Mouse (Mus musculus) stomach, postnatal 0 days (tissue): Measurements from ENCODE around the gene Irf2bp2. TPM values are rescaled to one million over a fixed set of nuclear protein-coding genes. Genes with fewer than 3 reads are reported as not detected.

Experiments used
- ATAC-seq: fragments of 200-750 bp; cut with Nextera tagmentation; 2 replicates; pipeline ENCODE4 v1.8.0; 2017; ENCODE audit not compliant: low FRiP score, low TSS enrichment
- DNase-seq: peaks from one replicate; pipeline ENCODE4 v3.0.0-alpha.2; 2016; ENCODE audit warnings: low spot score
- H3K27ac ChIP-seq: fragments of 300-500 bp; sonication (generic); replicated peaks from 2 replicates; pipeline ENCODE4 v1.5.1; 2014; ENCODE audit warnings: mild to moderate bottlenecking, control low read depth
- H3K27me3 ChIP-seq: fragments of 300-500 bp; sonication (generic); 2 replicates; pipeline ENCODE4 v1.6.1; 2014; ENCODE audit warnings: low read length; ENCODE audit not compliant: control insufficient read depth, insufficient read depth
- H3K36me3 ChIP-seq: fragments of 300-500 bp; sonication (generic); 2 replicates; pipeline ENCODE4 v1.6.1; 2014; ENCODE audit warnings: low read length, mixed read lengths; ENCODE audit not compliant: control insufficient read depth, insufficient read depth
- H3K4me1 ChIP-seq: fragments of 300-500 bp; sonication (generic); replicated peaks from 2 replicates; pipeline ENCODE4 v1.6.1; 2014; ENCODE audit warnings: antibody characterized with exemption; ENCODE audit not compliant: control insufficient read depth, insufficient read depth
- H3K4me2 ChIP-seq: fragments of 300-500 bp; sonication (generic); replicated peaks from 2 replicates; pipeline ENCODE4 v1.6.1; 2014; ENCODE audit warnings: low read depth, mild to moderate bottlenecking, control low read depth, moderate library complexity
- H3K4me3 ChIP-seq: fragments of 300-500 bp; sonication (generic); 2 replicates; pipeline ENCODE4 v1.5.1; 2014; ENCODE audit warnings: low read depth, low read length, control low read depth
- H3K9ac ChIP-seq: fragments of 300-500 bp; sonication (generic); 2 replicates; pipeline ENCODE4 v1.6.1; 2014; ENCODE audit warnings: mild to moderate bottlenecking, low read length, control low read depth, mixed read lengths
- H3K9me3 ChIP-seq: fragments of 300-500 bp; sonication (generic); 2 replicates; pipeline ENCODE4 v1.6.1; 2016; ENCODE audit warnings: low read length; ENCODE audit not compliant: control insufficient read depth
- CTCF ChIP-seq: IDR thresholded peaks from 2 replicates; pipeline ENCODE4 v1.5.1; 2016; ENCODE audit warnings: antibody characterized with exemption, low read depth, mild to moderate bottlenecking, moderate library complexity
- EP300 ChIP-seq: optimal IDR thresholded peaks from 2 replicates; pipeline ENCODE3; 2016; ENCODE audit warnings: antibody characterized with exemption
- WGBS: fragments of 180-500 bp; shearing (Covaris S2); extraction: QIAGEN DNeasy Blood & Tissue Kit; methylation state at CpG from one replicate; pipeline ENCODE4 v1.1.7; 2014; 5-methylcytosine and 5-hydroxymethylcytosine counted together
- polyA plus RNA-seq: library from polyadenylated mRNA; unstranded; fragments of >200 nt; fragmentation: Nextera tagmentation; extraction: Ambion mirVana; gene quantifications from 2 replicates; pipeline ENCODE4 v1.2.1, GENCODE M21; 2015

Irf2bp2 gene
- polyA plus RNA-seq, 1 experiment from 2014 or later = 10.1 TPM

DNA sequence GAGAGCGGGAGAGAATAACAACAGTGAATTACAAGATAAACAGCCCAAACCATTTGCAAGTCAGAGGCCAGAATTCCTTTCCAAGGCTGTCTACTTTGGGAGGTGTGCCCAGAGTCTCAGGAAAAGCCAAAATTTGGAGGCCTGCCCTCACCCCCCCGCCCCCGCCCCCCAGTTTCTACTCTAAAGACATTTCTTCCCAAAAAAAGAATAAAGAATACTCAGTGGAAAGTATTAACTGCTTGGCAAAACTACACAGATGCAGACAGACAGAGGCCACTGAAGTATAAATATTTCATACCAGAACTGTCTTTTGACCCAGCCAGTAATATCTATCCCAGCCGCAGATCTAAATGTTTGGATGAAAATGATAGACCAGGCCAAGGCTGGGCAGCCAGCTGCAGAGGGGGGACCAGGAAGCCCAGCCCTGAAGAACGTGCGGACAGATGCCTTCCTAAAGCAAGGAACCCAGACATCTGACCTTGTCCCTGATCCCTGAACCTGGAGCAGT lies 40.8 kb upstream of the Irf2bp2 start:
- 40% methylated on average over 6 of the region's 6 CpGs for WGBS
- TF ChIP-seq CTCF (no peak), EP300 (no peak)
- ATAC-seq = peak; percentile 47; the same call in 1 of the 2 replicates
- H3K4me1 ChIP-seq = no peaks in the 10 kb centered on the region; the same call in 1 of the 2 replicates
- H3K4me2 ChIP-seq = no peak overlapping the region
- H3K9ac ChIP-seq = no peak overlapping the region
- no peaks in the 10 kb centered on the region for H3K36me3 ChIP-seq
- H3K27me3 ChIP-seq = no peaks in the 10 kb centered on the region
- no peak overlapping the region for H3K4me3 ChIP-seq
- H3K9me3 ChIP-seq = no peaks in the 10 kb centered on the region
- no peak for DNase-seq
- peak overlapping the region; percentile 70 for H3K27ac ChIP-seq

DNA sequence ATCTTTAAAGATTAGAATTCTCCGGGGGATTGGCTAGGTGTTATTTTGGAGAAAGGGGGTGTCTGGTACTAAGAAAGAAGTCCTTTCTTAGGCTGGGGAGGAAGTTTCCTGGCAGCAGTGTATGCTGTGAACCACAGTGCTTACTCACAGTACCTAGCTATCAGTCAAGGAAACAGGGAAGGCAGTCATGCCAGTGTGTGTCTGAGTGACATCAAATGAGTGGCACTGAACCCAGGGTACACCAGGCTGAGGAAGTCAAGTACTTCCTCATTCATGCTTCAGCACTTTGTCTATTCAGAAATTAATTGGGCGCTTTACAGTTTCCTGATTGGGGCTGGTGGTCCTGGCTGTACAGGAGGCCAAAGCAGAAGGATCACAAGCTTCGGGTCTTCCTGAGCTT lies 34.8 kb upstream of the Irf2bp2 start:
- Histone ChIP-seq H3K9me3 (no peaks in the 10 kb centered on the region), H3K4me1 (no peaks in the 10 kb centered on the region), H3K4me3 (no peak overlapping the region), H3K9ac (no peak overlapping the region), H3K36me3 (no peaks in the 10 kb centered on the region), H3K27me3 (no peaks in the 10 kb centered on the region), H3K27ac (no peak overlapping the region), H3K4me2 (no peak overlapping the region)
- DNase-seq (no peak), ATAC-seq (peak; percentile 80)
- TF ChIP-seq CTCF (no peak), EP300 (no peak)
- 87% methylated on average over 3 of the region's 3 CpGs for WGBS

DNA sequence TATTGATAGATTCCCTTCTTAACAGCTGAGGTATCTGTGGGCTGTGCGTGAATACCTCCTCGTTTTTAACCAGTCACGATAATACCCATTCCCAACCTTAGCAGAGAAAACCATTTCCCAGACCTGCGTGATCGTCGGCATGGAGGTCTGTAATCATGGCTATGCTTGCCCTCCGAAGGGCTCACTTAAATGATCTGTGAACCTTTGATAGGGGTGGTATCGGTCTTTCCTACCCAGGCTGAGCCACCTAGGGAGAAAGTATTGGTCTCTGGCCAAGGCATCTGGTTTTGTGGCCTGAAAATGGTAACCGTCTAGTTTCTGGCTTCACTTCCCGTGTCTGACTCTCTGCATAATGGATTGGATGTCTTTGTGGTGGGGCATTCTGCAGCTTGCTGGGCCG lies 32.6 kb upstream of the Irf2bp2 start:
- DNase-seq (no peak), ATAC-seq (no peak)
- H3K9me3 ChIP-seq = no peaks in the 10 kb centered on the region
- H3K27me3 ChIP-seq = no peaks in the 10 kb centered on the region
- no peaks in the 10 kb centered on the region for H3K36me3 ChIP-seq
- H3K9ac ChIP-seq = no peak overlapping the region
- WGBS = 83% methylated on average over 11 of the region's 11 CpGs
- H3K4me1 ChIP-seq = no peaks in the 10 kb centered on the region
- no peak overlapping the region for H3K4me3 ChIP-seq
- no peak overlapping the region for H3K4me2 ChIP-seq
- TF ChIP-seq CTCF (no peak), EP300 (no peak)
- no peak overlapping the region for H3K27ac ChIP-seq

DNA sequence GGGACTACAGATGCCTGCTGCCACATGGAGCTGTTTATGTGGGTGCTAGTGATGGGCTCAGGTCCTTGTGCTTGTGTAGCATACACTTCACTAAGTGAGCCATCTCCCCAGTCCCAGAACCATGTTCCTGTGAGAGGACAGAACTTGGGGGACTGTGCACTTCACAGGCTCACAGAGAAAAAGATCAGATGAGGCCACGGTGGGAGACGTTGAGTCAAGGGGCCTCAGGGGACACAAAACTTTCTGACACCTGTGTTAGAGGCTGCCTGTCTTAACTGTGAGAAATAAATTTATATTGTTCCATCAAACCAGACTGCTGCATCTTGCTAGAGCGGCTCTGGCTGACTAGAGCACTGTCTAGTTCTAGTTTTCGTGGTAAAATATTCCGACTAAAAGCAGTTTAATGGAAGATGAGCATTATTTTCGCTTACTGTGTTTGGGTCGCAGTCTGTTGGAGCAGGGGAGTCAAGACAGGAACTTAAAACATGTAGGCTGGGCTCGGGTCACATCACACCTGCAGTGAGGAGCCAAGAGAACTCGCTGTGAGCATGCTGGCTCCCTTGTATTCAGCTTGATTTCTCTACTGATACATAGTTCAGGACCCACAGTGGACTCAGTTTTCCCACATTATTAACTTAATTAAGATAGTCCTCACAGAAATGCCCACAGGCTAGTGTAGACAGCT lies 28.5 kb upstream of the Irf2bp2 start:
- Histone ChIP-seq H3K4me1 (peaks cover 1% of the 10 kb centered on the region; the same call in 1 of the 2 replicates), H3K36me3 (no peaks in the 10 kb centered on the region), H3K9me3 (no peaks in the 10 kb centered on the region), H3K9ac (no peak overlapping the region), H3K27me3 (no peaks in the 10 kb centered on the region), H3K4me3 (no peak overlapping the region), H3K4me2 (no peak overlapping the region), H3K27ac (no peak overlapping the region)
- TF ChIP-seq CTCF = no peak
- TF ChIP-seq EP300 = no peak
- ATAC-seq (no peak), DNase-seq (no peak)
- 88% methylated on average over 9 of the region's 9 CpGs for WGBS

DNA sequence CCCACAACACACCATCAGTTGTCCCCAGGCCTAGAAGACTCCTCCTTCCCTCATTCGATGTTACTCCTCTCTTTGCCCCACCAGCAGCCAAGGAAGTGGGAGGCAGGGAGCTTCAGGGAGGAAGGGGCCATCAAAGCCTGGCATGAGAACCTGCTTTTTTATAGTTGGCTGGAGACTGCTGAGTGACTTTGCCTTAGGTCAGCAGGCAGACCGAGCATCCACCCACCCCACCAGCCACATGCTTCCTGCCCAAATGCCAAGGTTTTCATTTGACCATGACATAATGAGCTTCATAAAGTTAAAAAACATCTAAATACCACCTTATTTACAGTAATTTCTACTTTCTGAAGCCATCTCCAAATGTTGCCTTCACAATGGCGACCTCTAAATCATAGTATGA lies 26.9 kb upstream of the Irf2bp2 start:
- Histone ChIP-seq H3K27ac (no peak overlapping the region), H3K9me3 (no peaks in the 10 kb centered on the region), H3K9ac (no peak overlapping the region), H3K36me3 (no peaks in the 10 kb centered on the region), H3K27me3 (no peaks in the 10 kb centered on the region), H3K4me2 (no peak overlapping the region), H3K4me1 (peaks cover 6% of the 10 kb centered on the region; the same call in 1 of the 2 replicates), H3K4me3 (no peak overlapping the region)
- ATAC-seq (no peak), DNase-seq (no peak)
- TF ChIP-seq CTCF (no peak), EP300 (no peak)
- 76% methylated on average over 3 of the region's 3 CpGs for WGBS

DNA sequence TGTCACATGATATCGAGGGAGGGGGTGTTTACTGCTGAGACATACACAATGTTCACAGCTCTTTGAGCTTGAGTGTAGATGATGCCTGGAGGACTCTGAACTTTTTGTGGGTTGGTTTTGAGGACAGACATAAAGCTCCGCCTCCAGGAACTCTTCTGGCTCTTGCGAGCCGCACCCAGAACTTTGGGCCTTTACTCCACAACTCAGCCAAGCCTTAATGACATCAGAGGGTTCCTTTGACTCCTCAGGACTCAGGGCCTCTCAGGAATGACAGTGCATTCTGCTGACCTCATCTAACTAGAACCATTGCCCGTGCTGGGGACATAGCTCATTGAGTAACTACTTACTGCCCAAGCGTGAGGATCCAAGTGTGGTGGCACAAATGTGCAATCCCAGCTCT lies 25.7 kb upstream of the Irf2bp2 start:
- no peak for DNase-seq
- no peak for TF ChIP-seq CTCF
- no peak for TF ChIP-seq EP300
- Histone ChIP-seq H3K9me3 (no peaks in the 10 kb centered on the region), H3K36me3 (no peaks in the 10 kb centered on the region), H3K4me1 (peaks cover 14% of the 10 kb centered on the region; the same call in 1 of the 2 replicates), H3K4me3 (no peak overlapping the region), H3K27me3 (no peaks in the 10 kb centered on the region), H3K9ac (no peak overlapping the region), H3K4me2 (no peak overlapping the region), H3K27ac (no peak overlapping the region)
- ATAC-seq = peak; percentile 50
- 79% methylated on average over 6 of the region's 6 CpGs for WGBS
